Mouse (Mus musculus): ENCODE measurements around the gene Klc4. TPM values are rescaled to one million over a fixed set of nuclear protein-coding genes. Genes with fewer than 3 reads are reported as not detected.

The Klc4 gene
- polyA plus RNA-seq, 1 experiment from 2014 or later = 15.8 TPM

DNA sequence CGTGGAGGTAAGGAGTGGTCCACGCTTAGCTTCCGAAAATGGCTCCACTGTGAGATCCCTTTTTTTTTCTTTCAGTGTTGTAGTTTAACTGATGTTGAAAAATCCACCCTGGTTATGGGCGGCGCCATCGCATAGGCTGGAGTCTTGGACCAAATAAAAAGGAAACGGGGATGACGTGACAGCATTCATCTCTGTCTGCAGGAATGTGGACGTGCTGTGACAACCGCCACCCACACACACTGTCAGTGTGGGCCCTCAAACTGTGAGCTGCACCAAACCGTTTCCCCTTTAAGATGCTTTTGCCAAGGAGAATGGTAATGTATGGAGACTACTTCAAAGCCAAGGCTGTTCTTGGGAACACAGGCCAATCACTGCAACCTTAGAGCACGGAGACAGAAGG, 39.8 kb downstream of the Klc4 start:
- no peak for ATAC-seq (ENCODE audit: low read depth)

DNA sequence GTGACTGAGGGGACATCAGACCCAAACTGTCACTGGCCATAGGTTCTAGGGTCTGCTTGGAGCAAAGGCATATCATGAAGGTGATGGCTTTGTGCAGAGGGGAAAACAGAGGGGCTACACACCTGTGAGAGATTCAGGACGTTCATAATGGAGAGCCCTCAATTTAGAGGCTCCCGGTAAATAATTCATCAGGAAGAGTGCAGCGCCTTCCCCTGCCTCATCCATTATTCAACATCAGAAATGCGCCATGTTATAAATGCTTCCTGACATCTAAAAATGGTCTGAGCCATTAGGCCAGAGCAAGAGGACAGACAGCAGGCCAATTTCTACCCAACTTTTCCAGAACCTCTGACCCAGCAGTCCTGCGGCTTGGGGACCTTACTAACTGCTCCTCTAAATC, 40.7 kb downstream of the Klc4 start:
- peaks cover 7% of the 10 kb centered on the region; the same call in 1 of the 2 replicates for H3K36me3 ChIP-seq (ENCODE audit: control insufficient read depth, insufficient read depth, low read length)
- no peaks in the 10 kb centered on the region for H3K9me3 ChIP-seq (ENCODE audit: control insufficient read depth, low read length)
- H3K4me3 ChIP-seq (ENCODE audit: low read depth, low read length) = no peak overlapping the region
- no peak for DNase-seq (ENCODE audit: low spot score)
- WGBS = 71% methylated on average over 5 of the region's 5 CpGs
- H3K27ac ChIP-seq (replicated peaks; ENCODE audit: low read depth, low read length) = peak overlapping the region; percentile 41; the same call in 1 of the 2 replicates
- no peak for ATAC-seq (ENCODE audit: low read depth)
- H3K4me1 ChIP-seq (ENCODE audit: control insufficient read depth, insufficient read depth, low read length) = peaks cover 22% of the 10 kb centered on the region
- H3K9ac ChIP-seq (ENCODE audit: low read depth, low read length) = no peak overlapping the region
- no peak overlapping the region for H3K4me2 ChIP-seq (ENCODE audit: low read depth, low read length)
- H3K27me3 ChIP-seq (replicated peaks; ENCODE audit: control insufficient read depth, insufficient read depth, low read length) = no peaks in the 10 kb centered on the region

More for the DNA sequence above, 39.8 kb downstream of the Klc4 start:
- peaks cover 24% of the 10 kb centered on the region for H3K4me1 ChIP-seq (ENCODE audit: control insufficient read depth, insufficient read depth, low read length)
- WGBS = 70% methylated on average over 12 of the region's 12 CpGs
- no peak overlapping the region for H3K27ac ChIP-seq (replicated peaks; ENCODE audit: low read depth, low read length)
- no peak for DNase-seq (ENCODE audit: low spot score)
- no peak overlapping the region for H3K4me2 ChIP-seq (ENCODE audit: low read depth, low read length)
- peaks cover 5% of the 10 kb centered on the region; the same call in 1 of the 2 replicates for H3K36me3 ChIP-seq (ENCODE audit: control insufficient read depth, insufficient read depth, low read length)
- H3K9ac ChIP-seq (ENCODE audit: low read depth, low read length) = no peak overlapping the region
- H3K27me3 ChIP-seq (replicated peaks; ENCODE audit: control insufficient read depth, insufficient read depth, low read length) = no peaks in the 10 kb centered on the region
- no peaks in the 10 kb centered on the region for H3K9me3 ChIP-seq (ENCODE audit: control insufficient read depth, low read length)
- no peak overlapping the region for H3K4me3 ChIP-seq (ENCODE audit: low read depth, low read length)

- no peaks in the 10 kb centered on the region for H3K27me3 ChIP-seq (replicated peaks; ENCODE audit: control insufficient read depth, insufficient read depth, low read length)
- WGBS = 98% methylated on average over 3 of the region's 4 CpGs
- no peak for ATAC-seq (ENCODE audit: low read depth)
- H3K4me3 ChIP-seq (ENCODE audit: low read depth, low read length) = no peak overlapping the region
- H3K27ac ChIP-seq (replicated peaks; ENCODE audit: low read depth, low read length) = peak overlapping the region; percentile 71
- no peak overlapping the region for H3K4me2 ChIP-seq (ENCODE audit: low read depth, low read length)
- no peak overlapping the region for H3K9ac ChIP-seq (ENCODE audit: low read depth, low read length)
- peaks cover 11% of the 10 kb centered on the region; the same call in 1 of the 2 replicates for H3K36me3 ChIP-seq (ENCODE audit: control insufficient read depth, insufficient read depth, low read length)
- no peak for DNase-seq (ENCODE audit: low spot score)
- H3K4me1 ChIP-seq (ENCODE audit: control insufficient read depth, insufficient read depth, low read length) = peaks cover 11% of the 10 kb centered on the region; the same call in 1 of the 2 replicates
- no peaks in the 10 kb centered on the region for H3K9me3 ChIP-seq (ENCODE audit: control insufficient read depth, low read length)
These were observed 42.6 kb downstream of the Klc4 start for GRCm38 (mm10) chr17:46603229-46603628.

DNA sequence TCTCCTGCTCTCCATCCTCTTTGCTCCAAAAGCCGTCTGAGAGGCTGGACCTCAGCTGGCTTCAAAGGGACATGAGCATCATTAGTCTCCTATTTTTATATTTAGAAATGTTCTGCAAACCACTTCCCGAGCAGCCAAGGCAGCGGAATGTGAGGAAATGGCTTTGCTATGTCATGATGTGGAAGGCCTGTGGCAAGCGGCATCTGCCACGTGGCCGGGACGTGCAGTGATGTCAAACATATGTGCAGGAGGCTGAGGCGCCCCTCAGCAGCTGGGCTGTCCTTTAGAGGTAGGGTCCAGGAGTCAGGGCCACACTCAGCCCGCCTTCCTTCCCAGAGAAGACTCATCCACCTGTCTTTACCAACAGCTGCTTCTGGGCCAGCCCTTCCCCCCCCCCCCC, 43.6 kb downstream of the Klc4 start:
- Histone ChIP-seq H3K36me3 (ENCODE audit: control insufficient read depth, insufficient read depth, low read length) (peaks cover 21% of the 10 kb centered on the region; the same call in 1 of the 2 replicates), H3K4me3 (ENCODE audit: low read depth, low read length) (no peak overlapping the region), H3K4me1 (ENCODE audit: control insufficient read depth, insufficient read depth, low read length) (peaks cover 9% of the 10 kb centered on the region; the same call in 1 of the 2 replicates), H3K27me3 (replicated peaks; ENCODE audit: control insufficient read depth, insufficient read depth, low read length) (no peaks in the 10 kb centered on the region), H3K4me2 (ENCODE audit: low read depth, low read length) (no peak overlapping the region), H3K9me3 (ENCODE audit: control insufficient read depth, low read length) (no peaks in the 10 kb centered on the region), H3K27ac (replicated peaks; ENCODE audit: low read depth, low read length) (peak overlapping the region; percentile 71), H3K9ac (ENCODE audit: low read depth, low read length) (no peak overlapping the region)
- WGBS = 28% methylated on average over 9 of the region's 9 CpGs
- 0 out of 2 replicates have a peak, but pooled peaks have one; percentile 56 for ATAC-seq (ENCODE audit: low read depth)
- peak; percentile 77 for DNase-seq (ENCODE audit: low spot score)

DNA sequence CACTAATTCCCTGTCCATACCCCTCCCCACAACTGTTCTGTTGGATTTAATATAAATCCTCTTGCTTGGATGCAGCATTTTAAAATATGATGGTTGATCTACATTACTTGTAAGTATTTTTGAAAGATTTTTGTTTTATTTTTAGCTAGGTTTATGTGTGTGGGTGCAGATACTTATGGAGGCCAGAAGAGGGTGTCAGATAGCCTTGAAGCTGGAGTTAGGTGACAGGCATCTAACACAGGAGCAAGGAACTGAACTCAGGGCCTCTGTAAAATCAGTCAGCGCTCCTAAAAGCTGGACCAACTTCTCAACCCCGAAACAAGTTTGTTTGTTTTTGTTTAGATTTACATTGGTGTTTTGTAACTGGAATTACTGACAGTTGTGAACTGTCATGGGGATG, 45.3 kb downstream of the Klc4 start:
- Histone ChIP-seq H3K9ac (ENCODE audit: low read depth, low read length) (no peak overlapping the region), H3K36me3 (ENCODE audit: control insufficient read depth, insufficient read depth, low read length) (peaks cover 26% of the 10 kb centered on the region), H3K27ac (replicated peaks; ENCODE audit: low read depth, low read length) (no peak overlapping the region), H3K27me3 (replicated peaks; ENCODE audit: control insufficient read depth, insufficient read depth, low read length) (no peaks in the 10 kb centered on the region), H3K4me3 (ENCODE audit: low read depth, low read length) (no peak overlapping the region), H3K4me1 (ENCODE audit: control insufficient read depth, insufficient read depth, low read length) (peaks cover 9% of the 10 kb centered on the region; the same call in 1 of the 2 replicates), H3K4me2 (ENCODE audit: low read depth, low read length) (no peak overlapping the region), H3K9me3 (ENCODE audit: control insufficient read depth, low read length) (no peaks in the 10 kb centered on the region)
- no peak for ATAC-seq (ENCODE audit: low read depth)
- no peak for DNase-seq (ENCODE audit: low spot score)
- WGBS = 87% methylated on average over 2 of the region's 2 CpGs

GRCm38 (mm10) chr17:46598963-46599362, 46.9 kb downstream of the Klc4 start:
- Histone ChIP-seq H3K4me1 (ENCODE audit: control insufficient read depth, insufficient read depth, low read length) (peaks cover 8% of the 10 kb centered on the region), H3K9me3 (ENCODE audit: control insufficient read depth, low read length) (no peaks in the 10 kb centered on the region), H3K9ac (ENCODE audit: low read depth, low read length) (no peak overlapping the region), H3K4me2 (ENCODE audit: low read depth, low read length) (no peak overlapping the region), H3K27ac (replicated peaks; ENCODE audit: low read depth, low read length) (no peak overlapping the region), H3K27me3 (replicated peaks; ENCODE audit: control insufficient read depth, insufficient read depth, low read length) (no peaks in the 10 kb centered on the region), H3K36me3 (ENCODE audit: control insufficient read depth, insufficient read depth, low read length) (peaks cover 26% of the 10 kb centered on the region), H3K4me3 (ENCODE audit: low read depth, low read length) (no peak overlapping the region)
- no peak for DNase-seq (ENCODE audit: low spot score)
- 71% methylated on average over 4 of the region's 4 CpGs for WGBS
- ATAC-seq (ENCODE audit: low read depth) = no peak

DNA sequence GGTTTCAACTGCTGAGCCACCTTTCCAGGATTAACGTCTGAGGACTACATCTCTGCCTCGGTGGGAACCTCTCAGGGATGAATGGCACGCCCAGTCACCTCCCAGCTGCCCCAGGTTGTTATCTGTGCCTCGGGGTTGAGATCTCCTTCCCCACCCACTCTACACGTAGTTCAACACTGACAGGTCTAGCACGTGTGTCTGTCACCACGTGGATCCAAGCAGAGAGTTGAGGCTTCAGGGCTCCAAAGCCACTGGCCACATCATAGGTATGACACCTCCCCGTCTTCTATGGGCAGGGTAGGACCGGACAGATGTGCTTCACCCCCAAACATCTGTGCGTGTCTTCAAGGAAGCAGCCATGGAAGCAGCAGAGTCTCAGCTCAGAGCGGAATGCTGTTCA, 47.9 kb downstream of the Klc4 start:
- no peak overlapping the region for H3K9ac ChIP-seq (ENCODE audit: low read depth, low read length)
- no peaks in the 10 kb centered on the region for H3K9me3 ChIP-seq (ENCODE audit: control insufficient read depth, low read length)
- H3K4me2 ChIP-seq (ENCODE audit: low read depth, low read length) = no peak overlapping the region
- no peak overlapping the region for H3K27ac ChIP-seq (replicated peaks; ENCODE audit: low read depth, low read length)
- H3K36me3 ChIP-seq (ENCODE audit: control insufficient read depth, insufficient read depth, low read length) = peaks cover 26% of the 10 kb centered on the region
- no peaks in the 10 kb centered on the region for H3K27me3 ChIP-seq (replicated peaks; ENCODE audit: control insufficient read depth, insufficient read depth, low read length)
- H3K4me3 ChIP-seq (ENCODE audit: low read depth, low read length) = no peak overlapping the region
- peaks cover 14% of the 10 kb centered on the region for H3K4me1 ChIP-seq (ENCODE audit: control insufficient read depth, insufficient read depth, low read length)
- DNase-seq (ENCODE audit: low spot score) (no peak), ATAC-seq (ENCODE audit: low read depth) (no peak)
- WGBS = 88% methylated on average over 11 of the region's 11 CpGs

DNA sequence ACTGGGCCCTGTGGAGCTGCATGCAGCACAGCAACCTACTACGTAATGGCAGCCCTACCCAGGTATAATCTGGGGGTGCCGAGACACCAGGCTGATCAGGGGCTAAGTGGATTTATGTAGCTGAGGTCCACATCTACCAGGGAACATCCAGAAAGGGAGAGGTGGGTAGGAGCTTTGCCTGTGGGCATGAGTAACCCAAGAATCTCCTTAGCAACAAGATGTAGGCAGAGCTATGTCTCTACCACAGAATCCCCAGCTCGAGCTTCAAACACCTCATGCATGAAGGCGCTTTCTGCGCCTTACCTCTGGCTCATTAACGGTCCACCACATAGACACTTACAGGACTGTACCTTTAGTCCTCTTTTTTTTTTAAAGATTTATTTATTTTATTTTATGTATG, 50.5 kb downstream of the Klc4 start:
- WGBS = 64% methylated on average over 6 of the region's 6 CpGs
- Histone ChIP-seq H3K9ac (ENCODE audit: low read depth, low read length) (no peak overlapping the region), H3K36me3 (ENCODE audit: control insufficient read depth, insufficient read depth, low read length) (peaks cover 25% of the 10 kb centered on the region), H3K27ac (replicated peaks; ENCODE audit: low read depth, low read length) (peak overlapping the region; percentile 63), H3K4me1 (ENCODE audit: control insufficient read depth, insufficient read depth, low read length) (peaks cover 15% of the 10 kb centered on the region), H3K9me3 (ENCODE audit: control insufficient read depth, low read length) (no peaks in the 10 kb centered on the region), H3K4me2 (ENCODE audit: low read depth, low read length) (peak overlapping the region; percentile 11; the same call in 1 of the 2 replicates), H3K4me3 (ENCODE audit: low read depth, low read length) (no peak overlapping the region), H3K27me3 (replicated peaks; ENCODE audit: control insufficient read depth, insufficient read depth, low read length) (no peaks in the 10 kb centered on the region)
- ATAC-seq (ENCODE audit: low read depth) = no peak
- DNase-seq (ENCODE audit: low spot score) = no peak

DNA sequence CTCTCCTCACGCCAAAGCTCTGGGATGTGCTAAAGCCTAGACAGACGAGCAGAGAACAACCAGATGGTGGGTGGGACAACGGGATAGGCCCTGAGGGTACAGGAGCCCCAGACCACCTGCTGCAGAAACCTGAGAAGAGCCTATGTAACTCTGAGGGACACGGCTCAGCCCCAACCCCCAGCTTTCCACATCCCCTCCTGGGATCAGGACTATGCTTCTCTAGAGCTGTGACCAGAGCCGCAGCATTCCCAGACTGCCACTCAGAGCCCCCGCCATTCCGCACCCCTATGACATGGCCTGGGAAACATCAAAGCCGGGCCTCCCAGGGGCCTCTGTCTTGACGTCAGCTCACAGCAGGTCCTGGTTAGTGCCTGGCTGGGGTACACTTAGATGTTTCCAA, 51.2 kb downstream of the Klc4 start:
- H3K27ac ChIP-seq (replicated peaks; ENCODE audit: low read depth, low read length) = peak overlapping the region; percentile 63
- H3K9me3 ChIP-seq (ENCODE audit: control insufficient read depth, low read length) = no peaks in the 10 kb centered on the region

More for the DNA sequence above, 51.2 kb downstream of the Klc4 start:
- no peaks in the 10 kb centered on the region for H3K27me3 ChIP-seq (replicated peaks; ENCODE audit: control insufficient read depth, insufficient read depth, low read length)
- peaks cover 32% of the 10 kb centered on the region for H3K36me3 ChIP-seq (ENCODE audit: control insufficient read depth, insufficient read depth, low read length)
- peak overlapping the region; percentile 41 for H3K9ac ChIP-seq (ENCODE audit: low read depth, low read length)
- 4% methylated on average over 9 of the region's 9 CpGs for WGBS
- H3K4me3 ChIP-seq (ENCODE audit: low read depth, low read length) = no peak overlapping the region
- ATAC-seq (ENCODE audit: low read depth) (peak; percentile 90), DNase-seq (ENCODE audit: low spot score) (peak; percentile 86)
- H3K4me2 ChIP-seq (ENCODE audit: low read depth, low read length) = peak overlapping the region; percentile 11; the same call in 1 of the 2 replicates
- H3K4me1 ChIP-seq (ENCODE audit: control insufficient read depth, insufficient read depth, low read length) = peaks cover 15% of the 10 kb centered on the region
